Mouse (Mus musculus) G1E-ER4 (cell line): ENCODE data around the gene Slc45a1. TPM values are rescaled to one million over a fixed set of nuclear protein-coding genes. Genes with fewer than 3 reads are reported as not detected.

Experiments used
- GATA1 ChIP-seq: IDR thresholded peaks from one replicate; pipeline ENCODE4 v1.8.0; 2012; ENCODE audit warnings: low read length, inconsistent platforms
- polyA plus RNA-seq: library from polyadenylated mRNA; stranded (reverse); fragments of >175 nt; gene quantifications from 2 replicates; pipeline ENCODE4 v1.2.3, GENCODE M21; 2012

Slc45a1 gene
- polyA plus RNA-seq, 1 experiment = not detected

- no peak for TF ChIP-seq GATA1
Observed at GRCm38 (mm10) chr4:150676029-150676428, 24.1 kb upstream of the Slc45a1 start.

GRCm38 (mm10) chr4:150675274-150675673 lies 23.3 kb upstream of the Slc45a1 start:
- no peak for TF ChIP-seq GATA1

GRCm38 (mm10) chr4:150665806-150666205 lies 13.8 kb upstream of the Slc45a1 start:
- TF ChIP-seq GATA1 = no peak

GRCm38 (mm10) chr4:150664726-150665125 lies 12.8 kb upstream of the Slc45a1 start:
- no peak for TF ChIP-seq GATA1

- no peak for TF ChIP-seq GATA1
Observed at GRCm38 (mm10) chr4:150663192-150663591, 11.2 kb upstream of the Slc45a1 start.

- TF ChIP-seq GATA1 = no peak
Observed at GRCm38 (mm10) chr4:150661886-150662285, 9.9 kb upstream of the Slc45a1 start.

- TF ChIP-seq GATA1 = no peak
Observed at GRCm38 (mm10) chr4:150659926-150660610, 8.1 kb upstream of the Slc45a1 start.

GRCm38 (mm10) chr4:150656504-150656903 lies 4.5 kb upstream of the Slc45a1 start:
- no peak for TF ChIP-seq GATA1

- TF ChIP-seq GATA1 = no peak
Observed at GRCm38 (mm10) chr4:150655989-150656388, 4.0 kb upstream of the Slc45a1 start.

GRCm38 (mm10) chr4:150653072-150653599 lies 1.2 kb upstream of the Slc45a1 start:
- TF ChIP-seq GATA1 = no peak

GRCm38 (mm10) chr4:150649327-150649726 lies 2.6 kb downstream of the Slc45a1 start:
- TF ChIP-seq GATA1 = peak; percentile 30

- TF ChIP-seq GATA1 = no peak
Observed at GRCm38 (mm10) chr4:150644299-150644698, 7.7 kb downstream of the Slc45a1 start.

- TF ChIP-seq GATA1 = no peak
Observed at GRCm38 (mm10) chr4:150636635-150637034, 15.3 kb downstream of the Slc45a1 start.

GRCm38 (mm10) chr4:150635568-150635967 lies 16.4 kb downstream of the Slc45a1 start:
- TF ChIP-seq GATA1 = no peak

- no peak for TF ChIP-seq GATA1
Observed at GRCm38 (mm10) chr4:150629266-150629665, 22.7 kb downstream of the Slc45a1 start.

GRCm38 (mm10) chr4:150625951-150626732 lies 25.8 kb downstream of the Slc45a1 start:
- no peak for TF ChIP-seq GATA1
